Mouse (Mus musculus): ENCODE results near the gene Hoxa7.

Hoxa7 gene

GRCm38 (mm10) chr6:52221337-52221992 lies at the start of gene Hoxa7:
TSS of gene Hoxa7 (minus strand) at chr6:52221854.
- peak; percentile 91 for DNase-seq (ENCODE audit: low read depth)

GRCm38 (mm10) chr6:52270494-52271480 lies 49.1 kb upstream of the Hoxa7 start:
- DNase-seq (ENCODE audit: low read depth) = peak; percentile 62

- no peak for DNase-seq (ENCODE audit: low read depth)
Measured at GRCm38 (mm10) chr6:52268756-52269155, 47.1 kb upstream of the Hoxa7 start.

- DNase-seq (ENCODE audit: low read depth) = no peak
Measured at GRCm38 (mm10) chr6:52268341-52268740, 46.7 kb upstream of the Hoxa7 start.

- no peak for DNase-seq (ENCODE audit: low read depth)
Measured at GRCm38 (mm10) chr6:52267691-52268090, 46.0 kb upstream of the Hoxa7 start.

GRCm38 (mm10) chr6:52267221-52267620 lies 45.6 kb upstream of the Hoxa7 start:
- no peak for DNase-seq (ENCODE audit: low read depth)

GRCm38 (mm10) chr6:52266666-52266985 lies 45.0 kb upstream of the Hoxa7 start:
- DNase-seq (ENCODE audit: low read depth) = no peak

GRCm38 (mm10) chr6:52265913-52266665 lies 44.4 kb upstream of the Hoxa7 start:
- DNase-seq (ENCODE audit: low read depth) = no peak

GRCm38 (mm10) chr6:52265306-52265912 lies 43.8 kb upstream of the Hoxa7 start:
- no peak for DNase-seq (ENCODE audit: low read depth)

GRCm38 (mm10) chr6:52264106-52264790 lies 42.6 kb upstream of the Hoxa7 start:
- no peak for DNase-seq (ENCODE audit: low read depth)

- no peak for DNase-seq (ENCODE audit: low read depth)
Measured at GRCm38 (mm10) chr6:52263321-52263585, 41.6 kb upstream of the Hoxa7 start.

- peak; percentile 17 for DNase-seq (ENCODE audit: low read depth)
Measured at GRCm38 (mm10) chr6:52262463-52263320, 41.0 kb upstream of the Hoxa7 start.

GRCm38 (mm10) chr6:52261751-52262462 lies 40.3 kb upstream of the Hoxa7 start:
- DNase-seq (ENCODE audit: low read depth) = peak; percentile 34

GRCm38 (mm10) chr6:52260654-52261575 lies 39.3 kb upstream of the Hoxa7 start, which contains the start of gene Hoxa13:
TSS of gene Hoxa13 (minus strand) at chr6:52260880.
- peak; percentile 37 for DNase-seq (ENCODE audit: low read depth)

GRCm38 (mm10) chr6:52259811-52260261 lies 38.2 kb upstream of the Hoxa7 start:
- peak; percentile 40 for DNase-seq (ENCODE audit: low read depth)

- peak; percentile 41 for DNase-seq (ENCODE audit: low read depth)
Measured at GRCm38 (mm10) chr6:52259081-52259790, 37.6 kb upstream of the Hoxa7 start.

- DNase-seq (ENCODE audit: low read depth) = peak; percentile 89
Measured at GRCm38 (mm10) chr6:52256956-52257355, 35.3 kb upstream of the Hoxa7 start.
